Mouse (Mus musculus) testis, adult 2 months (tissue): Measurements from ENCODE around the gene Dnajc9.

ENCODE experiments used
- CTCF ChIP-seq: fragments of 200-500 bp; IDR thresholded peaks from 2 replicates; pipeline ENCODE4 v1.5.1; 2012; ENCODE audit warnings: low read depth, mild to moderate bottlenecking, inconsistent platforms, low read length, moderate library complexity; ENCODE audit not compliant: control insufficient read depth, insufficient read depth, insufficient replicate concordance
- POLR2A ChIP-seq: fragments of 200-500 bp; IDR thresholded peaks from 2 replicates; pipeline ENCODE4 v1.6.1; 2012; ENCODE audit warnings: low read depth, mild to moderate bottlenecking, inconsistent platforms, low read length, moderate library complexity; ENCODE audit not compliant: control insufficient read depth

DNA sequence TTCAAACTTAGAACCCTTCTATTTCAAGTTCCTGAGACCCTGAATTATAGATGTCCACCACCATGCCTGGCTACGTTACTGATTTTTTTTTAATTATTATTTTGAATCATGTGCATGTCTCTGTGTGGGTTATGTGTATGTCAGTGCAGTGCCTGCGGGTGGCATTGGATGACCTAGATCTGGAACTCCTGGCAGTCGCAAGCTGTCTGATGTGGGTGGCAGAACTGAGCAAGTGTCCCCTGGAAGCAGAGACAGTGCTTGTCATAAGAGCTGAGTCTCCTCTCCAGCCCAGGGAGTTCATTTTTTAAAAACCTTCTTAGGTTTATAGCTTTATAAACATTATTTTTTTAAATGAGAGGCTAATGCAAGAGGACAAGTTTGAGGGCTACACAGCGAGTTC, 43.7 kb upstream of the Dnajc9 start:
- no peak for TF ChIP-seq POLR2A
- TF ChIP-seq CTCF: no peak
